Mouse (Mus musculus): ENCODE measurements around the gene Zfp263. TPM values are rescaled to one million over a fixed set of nuclear protein-coding genes. Genes with fewer than 3 reads are reported as not detected.

Gene Zfp263
- 10 to 100 TPM; 69.2 to 95.7 TPM for polyA plus RNA-seq (2017; shearing (Covaris generic))

- peak; percentile 93 for ATAC-seq
Observed at GRCm38 (mm10) chr16:3743503-3744185, at the start of gene Zfp263. Gene Zfp263, plus strand, starts transcription at chr16:3744093.

- ATAC-seq, result no peak
Observed at GRCm38 (mm10) chr16:3699281-3699680, 44.6 kb upstream of the Zfp263 start.

- no peak for ATAC-seq
Observed at GRCm38 (mm10) chr16:3700893-3701292, 43.0 kb upstream of the Zfp263 start.

- no peak for ATAC-seq
Observed at GRCm38 (mm10) chr16:3706680-3707079, 37.2 kb upstream of the Zfp263 start.

GRCm38 (mm10) chr16:3714731-3715130 is 29.2 kb upstream of the Zfp263 start:
- ATAC-seq, result no peak

GRCm38 (mm10) chr16:3717980-3718379 is 25.9 kb upstream of the Zfp263 start, which contains the start of gene Mefv:
Gene Mefv, minus strand, starts transcription at chr16:3718097.
- ATAC-seq, result no peak

GRCm38 (mm10) chr16:3723231-3723630 is 20.7 kb upstream of the Zfp263 start:
- peak; percentile 65 for ATAC-seq

- ATAC-seq, result no peak
Observed at GRCm38 (mm10) chr16:3727980-3728720, 15.7 kb upstream of the Zfp263 start.

GRCm38 (mm10) chr16:3732612-3733011 is 11.3 kb upstream of the Zfp263 start:
- no peak for ATAC-seq

GRCm38 (mm10) chr16:3733198-3733732 is 10.6 kb upstream of the Zfp263 start:
- ATAC-seq, result no peak

GRCm38 (mm10) chr16:3742466-3742865 is 1.4 kb upstream of the Zfp263 start:
- no peak for ATAC-seq

GRCm38 (mm10) chr16:3744186-3744700 is 350 bp downstream of the Zfp263 start:
- no peak for ATAC-seq

- ATAC-seq, result no peak
Observed at GRCm38 (mm10) chr16:3745656-3746055, 1.8 kb downstream of the Zfp263 start.

- no peak for ATAC-seq
Observed at GRCm38 (mm10) chr16:3748976-3749375, 5.1 kb downstream of the Zfp263 start.

GRCm38 (mm10) chr16:3771603-3772002 is 27.7 kb downstream of the Zfp263 start:
- no peak for ATAC-seq

- ATAC-seq, result peak; percentile 19
Observed at GRCm38 (mm10) chr16:3776365-3776764, 32.5 kb downstream of the Zfp263 start.

- ATAC-seq, result no peak
Observed at GRCm38 (mm10) chr16:3777986-3778385, 34.1 kb downstream of the Zfp263 start.

- no peak for ATAC-seq
Observed at GRCm38 (mm10) chr16:3781237-3781636, 37.3 kb downstream of the Zfp263 start.

GRCm38 (mm10) chr16:3788394-3788793 is 44.5 kb downstream of the Zfp263 start:
- ATAC-seq, result no peak

Data from activated CD4-positive, CD25-positive, alpha-beta regulatory T cell, adult 4 months (primary cell).